Comparison of ENCODE assay signal across 8 mouse cellular contexts in genomic region chr3:88139243-88140177, GRCm38 (mm10). TPM values are rescaled to one million over a fixed set of nuclear protein-coding genes. Genes with fewer than 3 reads are reported as not detected.
DNase-seq lines count a peak whose midpoint lies in the region; ATAC-seq and TF ChIP-seq lines count a peak whose summit lies in the region.

No protein-coding gene starts in this region.

- no peak for DNase-seq in neural tube, embryonic 11.5 days (ENCODE audit: low spot score)
- DNase-seq in neural tube, embryonic 10.5 days (ENCODE audit: extremely low spot score, low spot score), result no peak
- peak; percentile 91 to 92 for DNase-seq in cerebellum, adult 2 months
- DNase-seq in limb, embryonic 11.5 days (ENCODE audit: low spot score), result no peak
- peak; percentile 55 for DNase-seq in naive thymus-derived CD4-positive, alpha-beta T cell, adult 2 months (ENCODE audit: low read depth)
- DNase-seq in gastrocnemius, postnatal 14 days, result no peak

- no peak for ATAC-seq in neural tube, embryonic 11.5 days (ENCODE audit: insufficient read depth, low FRiP score, low TSS enrichment)
- no peak for ATAC-seq in heart, embryonic 13.5 days (ENCODE audit: extremely low read depth, insufficient number of reproducible peaks, low FRiP score, low TSS enrichment)
- ATAC-seq in limb, embryonic 11.5 days (ENCODE audit: insufficient number of reproducible peaks, low FRiP score, low TSS enrichment, low read depth), result no peak
- no peak for ATAC-seq in megakaryocyte progenitor cell, adult 5-6 weeks (replicated peaks; ENCODE audit: poor library complexity)

- peak overlapping the region; percentile 62 for H3K27ac ChIP-seq in neural tube, embryonic 11.5 days (ENCODE audit: low read depth, low read length)
- H3K27ac ChIP-seq in cerebellum, adult 2 months (ENCODE audit: insufficient read depth, low read length), result peak overlapping the region; percentile 91
- H3K27ac ChIP-seq in heart, embryonic 13.5 days (replicated peaks), result peak overlapping the region; percentile 100
- peak overlapping the region; percentile 81 for H3K27ac ChIP-seq in limb, embryonic 11.5 days (replicated peaks; ENCODE audit: low read depth, low read length)

- TF ChIP-seq CTCF in cerebellum, adult 2 months (IDR thresholded peaks at IDR 0.05; ENCODE audit: borderline replicate concordance, insufficient read depth, low read depth, low read length), result no peak

- no peaks in the 10 kb centered on the region for H3K36me3 ChIP-seq in neural tube, embryonic 11.5 days (ENCODE audit: control insufficient read depth, insufficient read depth, low read length)
- no peaks in the 10 kb centered on the region for H3K36me3 ChIP-seq in heart, embryonic 13.5 days
- H3K36me3 ChIP-seq in limb, embryonic 11.5 days (ENCODE audit: control insufficient read depth, insufficient read depth, low read length), result no peaks in the 10 kb centered on the region

- no peaks in the 10 kb centered on the region for H3K9me3 ChIP-seq in neural tube, embryonic 11.5 days (ENCODE audit: control insufficient read depth, low read length)
- no peaks in the 10 kb centered on the region for H3K9me3 ChIP-seq in heart, embryonic 13.5 days
- H3K9me3 ChIP-seq in limb, embryonic 11.5 days (ENCODE audit: control insufficient read depth, low read length), result no peaks in the 10 kb centered on the region

- TF ChIP-seq POLR2A in cerebellum, adult 2 months (IDR thresholded peaks at IDR 0.05; ENCODE audit: borderline replicate concordance, insufficient read depth, low read length), result peak; percentile 75; the same call in 1 of the 2 replicates

- peak overlapping the region; percentile 54 for H3K4me3 ChIP-seq in neural tube, embryonic 11.5 days (ENCODE audit: low read depth, low read length)
- H3K4me3 ChIP-seq in cerebellum, adult 2 months (replicated peaks; ENCODE audit: insufficient read depth, low read depth, low read length), result peak overlapping the region; percentile 86
- peak overlapping the region; percentile 96 for H3K4me3 ChIP-seq in heart, embryonic 13.5 days
- peak overlapping the region; percentile 57 for H3K4me3 ChIP-seq in limb, embryonic 11.5 days (ENCODE audit: low read depth, low read length)

- intact Hi-C loops in gastrocnemius, postnatal 14 days (cut with DNase I; ENCODE audit: low total_unique reads), result loop anchor here (5.0 kb wide), 1 partner anchor 43 kb away; no protein-coding TSS in a partner anchor

- peak overlapping the region; percentile 67 for H3K9ac ChIP-seq in neural tube, embryonic 11.5 days (ENCODE audit: low read length)
- H3K9ac ChIP-seq in heart, embryonic 13.5 days, result peak overlapping the region; percentile 90
- H3K9ac ChIP-seq in limb, embryonic 11.5 days (ENCODE audit: low read length), result peak overlapping the region; percentile 74

- peaks cover 20% of the 10 kb centered on the region for H3K4me1 ChIP-seq in neural tube, embryonic 11.5 days (ENCODE audit: control insufficient read depth, insufficient read depth, low read length)
- peaks cover 3% of the 10 kb centered on the region for H3K4me1 ChIP-seq in cerebellum, adult 2 months (ENCODE audit: control insufficient read depth, insufficient read depth, low read length)
- H3K4me1 ChIP-seq in heart, embryonic 13.5 days, result peaks cover 58% of the 10 kb centered on the region
- H3K4me1 ChIP-seq in limb, embryonic 11.5 days (ENCODE audit: control insufficient read depth, insufficient read depth, low read length), result peaks cover 33% of the 10 kb centered on the region

- H3K4me2 ChIP-seq in neural tube, embryonic 11.5 days (ENCODE audit: low read depth), result peak overlapping the region; percentile 98
- peak overlapping the region; percentile 95 for H3K4me2 ChIP-seq in heart, embryonic 13.5 days
- peak overlapping the region; percentile 97 for H3K4me2 ChIP-seq in limb, embryonic 11.5 days (ENCODE audit: low read depth, severe bottlenecking)

- 15% methylated on average over 25 of the region's 25 CpGs for WGBS in neural tube, embryonic 11.5 days
- WGBS in cerebellum, adult 2 months, result 2% methylated on average over 25 of the region's 25 CpGs
- WGBS in heart, embryonic 13.5 days, result 15% methylated on average over 25 of the region's 25 CpGs
- WGBS in limb, embryonic 11.5 days, result 14% methylated on average over 25 of the region's 25 CpGs

- H3K27me3 ChIP-seq in neural tube, embryonic 11.5 days (ENCODE audit: control insufficient read depth, insufficient read depth, low read length), result peaks cover 15% of the 10 kb centered on the region
- H3K27me3 ChIP-seq in cerebellum, adult 2 months (ENCODE audit: control insufficient read depth, insufficient read depth, low read length), result no peaks in the 10 kb centered on the region
- no peaks in the 10 kb centered on the region for H3K27me3 ChIP-seq in heart, embryonic 13.5 days (replicated peaks)
- H3K27me3 ChIP-seq in limb, embryonic 11.5 days (ENCODE audit: control insufficient read depth, insufficient read depth, low read length), result no peaks in the 10 kb centered on the region

RNA-seq across cellular contexts. Expression of gene Mef2d, which starts 2.7 kb away (rescaled TPM):
- 16.6 and 18.1 TPM in 2 replicates for polyA plus RNA-seq in neural tube, embryonic 11.5 days (2014; fragmentation: Nextera tagmentation; extraction: Ambion mirVana)
- polyA plus RNA-seq in cerebellum, adult 2 months (2012; rRNA removed), result 102 and 116 TPM in 2 replicates
- 35.5 and 37.1 TPM in 2 replicates for polyA plus RNA-seq in heart, embryonic 13.5 days (2015; fragmentation: Nextera tagmentation; extraction: Ambion mirVana)
- polyA plus RNA-seq in limb, embryonic 11.5 days (2014; fragmentation: Nextera tagmentation; extraction: Ambion mirVana), result 12.6 and 14.3 TPM in 2 replicates
- total RNA-seq in gastrocnemius, postnatal 14 days (2021), result 100 to 1,000 TPM; 136 to 137 TPM
- total RNA-seq in megakaryocyte progenitor cell, adult 5-6 weeks (2015), result 82.5 and 95.7 TPM in 2 replicates
- 49.6 and 52.8 TPM in 2 replicates for total RNA-seq in megakaryocyte progenitor cell, adult 5-6 weeks (2017)

RNA-seq across cellular contexts. Expression of gene Iqgap3, which starts 57.7 kb away (rescaled TPM):
- 15.9 and 17.8 TPM in 2 replicates for polyA plus RNA-seq in neural tube, embryonic 11.5 days (2014; fragmentation: Nextera tagmentation; extraction: Ambion mirVana)
- 0.11 and 0.14 TPM in 2 replicates for polyA plus RNA-seq in cerebellum, adult 2 months (2012; rRNA removed)
- 22.7 and 24.2 TPM in 2 replicates for polyA plus RNA-seq in heart, embryonic 13.5 days (2015; fragmentation: Nextera tagmentation; extraction: Ambion mirVana)
- 16.0 and 19.6 TPM in 2 replicates for polyA plus RNA-seq in limb, embryonic 11.5 days (2014; fragmentation: Nextera tagmentation; extraction: Ambion mirVana)
- total RNA-seq in gastrocnemius, postnatal 14 days (2021), result 1 to 10 TPM; 2.5 to 2.7 TPM
- total RNA-seq in megakaryocyte progenitor cell, adult 5-6 weeks (2015), result 14.1 and 14.2 TPM in 2 replicates
- total RNA-seq in megakaryocyte progenitor cell, adult 5-6 weeks (2017), result 21.4 and 22.0 TPM in 2 replicates

Comparison
In these comparisons a context has a peak if more than half of its experiments do, and no peak if none do; other contexts are left out.
1. DNase-seq: peak in cerebellum, adult 2 months (2 of 2) and naive thymus-derived CD4-positive, alpha-beta T cell, adult 2 months (single experiment); none in neural tube, embryonic 11.5 days (single experiment), neural tube, embryonic 10.5 days (single experiment), limb, embryonic 11.5 days (single experiment) and gastrocnemius, postnatal 14 days (single experiment).
2. RNA of gene Iqgap3, which starts 57.7 kb away (polyA plus RNA-seq): 22.7 to 24.2 TPM in heart, embryonic 13.5 days, 16.0 to 19.6 TPM in limb, embryonic 11.5 days and 15.9 to 17.8 TPM in neural tube, embryonic 11.5 days; 0.11 to 0.14 TPM in cerebellum, adult 2 months; every median in the first group is over 10 times any median in the second.
3. Peak in every context shown above with its lines, with median percentiles within 50 percentile points of each other: H3K27ac ChIP-seq, H3K4me2 ChIP-seq, H3K4me3 ChIP-seq and H3K9ac ChIP-seq.